Mouse (Mus musculus) testis, adult 2 months (tissue): Measurements from ENCODE around the gene Swsap1.

Experiments
- CTCF ChIP-seq: fragments of 200-500 bp; IDR thresholded peaks from 2 replicates; pipeline ENCODE4 v1.5.1; 2012; ENCODE audit warnings: low read depth, mild to moderate bottlenecking, inconsistent platforms, low read length, moderate library complexity; ENCODE audit not compliant: control insufficient read depth, insufficient read depth, insufficient replicate concordance
- POLR2A ChIP-seq: fragments of 200-500 bp; IDR thresholded peaks from 2 replicates; pipeline ENCODE4 v1.6.1; 2012; ENCODE audit warnings: low read depth, mild to moderate bottlenecking, inconsistent platforms, low read length, moderate library complexity; ENCODE audit not compliant: control insufficient read depth

DNA sequence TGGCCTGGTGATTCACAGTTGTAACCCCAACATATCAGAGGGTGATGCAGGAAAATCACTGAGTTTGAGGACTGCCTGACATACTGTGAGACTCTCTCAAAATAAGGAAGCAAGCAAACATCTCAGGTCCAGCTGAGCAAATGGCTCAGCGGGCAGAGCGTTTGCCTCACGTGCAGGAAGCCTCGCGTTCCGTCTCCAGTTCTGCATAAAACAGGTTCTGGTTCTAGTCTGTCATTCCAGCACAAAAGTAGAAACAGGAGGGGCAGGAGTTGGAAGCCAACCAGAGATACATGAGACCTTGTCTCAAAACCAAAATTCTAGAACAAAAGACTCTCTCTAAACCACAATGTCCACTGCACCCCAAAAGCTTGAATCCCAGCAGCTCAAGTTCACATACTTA, 28.8 kb upstream of the Swsap1 start:
- TF ChIP-seq POLR2A (no peak), CTCF (no peak)
